ENCODE assay signal across 7 mouse cellular contexts in genomic region chr11:79661877-79662545, GRCm38 (mm10).
DNase-seq lines count a peak whose midpoint lies in the region; ATAC-seq lines count a peak whose summit lies in the region.

No protein-coding gene starts in this region.

- peaks cover 60% of the 10 kb centered on the region for H3K4me1 ChIP-seq in embryonic facial prominence, embryonic 10.5 days
- H3K4me1 ChIP-seq in forebrain, embryonic 12.5 days = peaks cover 41% of the 10 kb centered on the region
- H3K4me1 ChIP-seq in kidney, embryonic 15.5 days = peaks cover 53% of the 10 kb centered on the region
- peaks cover 28% of the 10 kb centered on the region for H3K4me1 ChIP-seq in midbrain, embryonic 11.5 days (ENCODE audit: control insufficient read depth, insufficient read depth, low read length)

- no peak for ATAC-seq in forebrain, embryonic 12.5 days (ENCODE audit: low FRiP score)
- ATAC-seq in kidney, embryonic 15.5 days (replicated peaks; ENCODE audit: low FRiP score) = no peak
- ATAC-seq in midbrain, embryonic 11.5 days (ENCODE audit: low FRiP score) = no peak

- peak overlapping the region; percentile 90 for H3K4me2 ChIP-seq in forebrain, embryonic 12.5 days
- peak overlapping the region; percentile 98 for H3K4me2 ChIP-seq in kidney, embryonic 15.5 days
- H3K4me2 ChIP-seq in midbrain, embryonic 11.5 days = peak overlapping the region; percentile 86

- WGBS in embryonic facial prominence, embryonic 10.5 days = 47% methylated on average over 6 of the region's 6 CpGs
- WGBS in forebrain, embryonic 12.5 days = 56% methylated on average over 6 of the region's 6 CpGs
- whole genome bisulfite sequencing in kidney, embryonic 15.5 days = 45% methylated on average over 6 of the region's 6 CpGs
- WGBS in midbrain, embryonic 11.5 days = 38% methylated on average over 6 of the region's 6 CpGs

- H3K36me3 ChIP-seq in embryonic facial prominence, embryonic 10.5 days (replicated peaks) = no peaks in the 10 kb centered on the region
- no peaks in the 10 kb centered on the region for H3K36me3 ChIP-seq in forebrain, embryonic 12.5 days (replicated peaks)
- no peaks in the 10 kb centered on the region for H3K36me3 ChIP-seq in kidney, embryonic 15.5 days
- no peaks in the 10 kb centered on the region for H3K36me3 ChIP-seq in midbrain, embryonic 11.5 days (ENCODE audit: control insufficient read depth, insufficient read depth, low read length)

- DNase-seq in embryonic facial prominence, embryonic 10.5 days (ENCODE audit: low spot score) = no peak
- DNase-seq in midbrain, embryonic 11.5 days (ENCODE audit: low spot score, missing footprints) = no peak
- DNase-seq in thymus, postnatal 25 days = no peak
- no peak for DNase-seq in layer of hippocampus, adult 9-11 months
- DNase-seq in embryo, embryonic 9.5 days (ENCODE audit: extremely low spot score) = no peak

- H3K9me3 ChIP-seq in embryonic facial prominence, embryonic 10.5 days = no peaks in the 10 kb centered on the region
- H3K9me3 ChIP-seq in forebrain, embryonic 12.5 days = no peaks in the 10 kb centered on the region
- H3K9me3 ChIP-seq in kidney, embryonic 15.5 days (replicated peaks) = no peaks in the 10 kb centered on the region
- no peaks in the 10 kb centered on the region for H3K9me3 ChIP-seq in midbrain, embryonic 11.5 days (ENCODE audit: control insufficient read depth, low read length)

- H3K27me3 ChIP-seq in embryonic facial prominence, embryonic 10.5 days (replicated peaks; ENCODE audit: low read depth, poor library complexity, severe bottlenecking) = peaks cover 28% of the 10 kb centered on the region
- peaks cover 3% of the 10 kb centered on the region; the same call in 1 of the 2 replicates for H3K27me3 ChIP-seq in forebrain, embryonic 12.5 days
- peaks cover 13% of the 10 kb centered on the region; the same call in 1 of the 2 replicates for H3K27me3 ChIP-seq in kidney, embryonic 15.5 days
- peaks cover 4% of the 10 kb centered on the region; the same call in 1 of the 2 replicates for H3K27me3 ChIP-seq in midbrain, embryonic 11.5 days (ENCODE audit: control insufficient read depth, insufficient read depth, low read length)

- peak overlapping the region; percentile 83 for H3K4me3 ChIP-seq in embryonic facial prominence, embryonic 10.5 days
- H3K4me3 ChIP-seq in forebrain, embryonic 12.5 days (replicated peaks) = peak overlapping the region; percentile 57
- peak overlapping the region; percentile 64 for H3K4me3 ChIP-seq in kidney, embryonic 15.5 days (replicated peaks)
- peak overlapping the region; percentile 62 for H3K4me3 ChIP-seq in midbrain, embryonic 11.5 days (ENCODE audit: low read depth, low read length)

- peak overlapping the region; percentile 92 for H3K27ac ChIP-seq in embryonic facial prominence, embryonic 10.5 days (replicated peaks)
- H3K27ac ChIP-seq in forebrain, embryonic 12.5 days = no peak overlapping the region
- 0 out of 2 replicates have a peak overlapping the region, but pooled peaks have one; percentile 29 for H3K27ac ChIP-seq in kidney, embryonic 15.5 days
- no peak overlapping the region; the same call in 1 of the 2 replicates for H3K27ac ChIP-seq in midbrain, embryonic 11.5 days (ENCODE audit: low read depth, low read length)

- H3K9ac ChIP-seq in forebrain, embryonic 12.5 days = peak overlapping the region; percentile 73; the same call in 1 of the 2 replicates
- peak overlapping the region; percentile 9; the same call in 1 of the 2 replicates for H3K9ac ChIP-seq in kidney, embryonic 15.5 days
- H3K9ac ChIP-seq in midbrain, embryonic 11.5 days (ENCODE audit: low read length) = peak overlapping the region; percentile 41

Comparison
In these comparisons a context has a peak if more than half of its experiments do, and no peak if none do; other contexts are left out.
1. H3K27ac ChIP-seq: peak in embryonic facial prominence, embryonic 10.5 days (single experiment) and kidney, embryonic 15.5 days (single experiment); none in forebrain, embryonic 12.5 days (single experiment) and midbrain, embryonic 11.5 days (single experiment).
2. H3K9ac ChIP-seq: peak in every context shown above with its lines; median percentile 73 in forebrain, embryonic 12.5 days; 41 in midbrain, embryonic 11.5 days; 9 in kidney, embryonic 15.5 days.
3. Peak in every context shown above with its lines, with median percentiles within 50 percentile points of each other: H3K4me3 ChIP-seq and H3K4me2 ChIP-seq.